Mouse (Mus musculus): ENCODE results near the gene Akain1.

Akain1 gene

GRCm38 (mm10) chr17:69479261-69479660, 40.1 kb downstream of the Akain1 start:
- no peak for DNase-seq (ENCODE audit: low spot score in 2 of 2)

GRCm38 (mm10) chr17:69487116-69487515, 48.0 kb downstream of the Akain1 start:
- DNase-seq (ENCODE audit: low spot score in 2 of 2) = no peak

- DNase-seq (ENCODE audit: low spot score in 2 of 2) = no peak
These were observed 48.8 kb downstream of the Akain1 start for GRCm38 (mm10) chr17:69487884-69488283.

- DNase-seq (ENCODE audit: low spot score in 2 of 2) = no peak
These were observed 49.7 kb downstream of the Akain1 start for GRCm38 (mm10) chr17:69488826-69489225.

GRCm38 (mm10) chr17:69492368-69492767, 53.2 kb downstream of the Akain1 start:
- DNase-seq (ENCODE audit: low spot score in 2 of 2) = no peak

- no peak for DNase-seq (ENCODE audit: low spot score in 2 of 2)
These were observed 56.4 kb downstream of the Akain1 start for GRCm38 (mm10) chr17:69495531-69495930.

- no peak for DNase-seq (ENCODE audit: low spot score in 2 of 2)
These were observed 57.0 kb downstream of the Akain1 start for GRCm38 (mm10) chr17:69496125-69496524.

- no peak for DNase-seq (ENCODE audit: low spot score in 2 of 2)
These were observed 58.2 kb downstream of the Akain1 start for GRCm38 (mm10) chr17:69497315-69497714.

- DNase-seq (ENCODE audit: low spot score in 2 of 2) = no peak
These were observed 59.8 kb downstream of the Akain1 start for GRCm38 (mm10) chr17:69498913-69499312.

GRCm38 (mm10) chr17:69499441-69499840, 60.3 kb downstream of the Akain1 start:
- DNase-seq (ENCODE audit: low spot score in 2 of 2) = no peak

GRCm38 (mm10) chr17:69506070-69506469, 66.9 kb downstream of the Akain1 start:
- DNase-seq (ENCODE audit: low spot score in 2 of 2) = no peak

GRCm38 (mm10) chr17:69516344-69516907, 77.3 kb downstream of the Akain1 start:
- DNase-seq (ENCODE audit: low spot score in 2 of 2) = no peak

- DNase-seq (ENCODE audit: low spot score in 2 of 2) = no peak
These were observed 92.3 kb downstream of the Akain1 start for GRCm38 (mm10) chr17:69531472-69531871.

Measured in heart, adult 9 months (tissue).